Mouse (Mus musculus) heart, adult 2 months (tissue): Measurements from ENCODE around the gene Nr4a2.

Experiments
- CTCF ChIP-seq: fragments of 200-600 bp; IDR thresholded peaks from 2 replicates; pipeline ENCODE4 v1.8.1; 2022; ENCODE audit warnings: antibody characterized with exemption, mild to moderate bottlenecking, moderate library complexity
- EP300 ChIP-seq: fragments of 200-500 bp; IDR thresholded peaks from 2 replicates; pipeline ENCODE4 v1.6.1; 2011; ENCODE audit warnings: low read depth, low read length, control low read depth; ENCODE audit not compliant: insufficient read depth
- POLR2A ChIP-seq: fragments of 200-500 bp; IDR thresholded peaks from 2 replicates; pipeline ENCODE4 v1.6.1; 2011; ENCODE audit warnings: mild to moderate bottlenecking, low read depth, low read length, control low read depth; ENCODE audit not compliant: insufficient read depth

GRCm38 (mm10) chr2:57109926-57110325 lies 13.9 kb downstream of the Nr4a2 start:
- TF ChIP-seq CTCF (no peak), POLR2A (no peak), EP300 (no peak)
